Mouse (Mus musculus): ENCODE measurements around the gene Pdxp. TPM values are rescaled to one million over a fixed set of nuclear protein-coding genes. Genes with fewer than 3 reads are reported as not detected.

The Pdxp gene
- polyA plus RNA-seq, 1 experiment = 35.3 TPM

- TF ChIP-seq GATA1 (IDR thresholded peaks at IDR 0.05; ENCODE audit: low read length) = no peak
Observed at GRCm38 (mm10) chr15:78936403-78936802, 22.7 kb downstream of the Pdxp start.

- TF ChIP-seq GATA1 (IDR thresholded peaks at IDR 0.05; ENCODE audit: low read length) = no peak
Observed at GRCm38 (mm10) chr15:78937311-78937710, 23.6 kb downstream of the Pdxp start.

GRCm38 (mm10) chr15:78937963-78938362 lies 24.2 kb downstream of the Pdxp start:
- no peak for TF ChIP-seq GATA1 (IDR thresholded peaks at IDR 0.05; ENCODE audit: low read length)

GRCm38 (mm10) chr15:78940325-78940724 lies 26.6 kb downstream of the Pdxp start:
- no peak for TF ChIP-seq GATA1 (IDR thresholded peaks at IDR 0.05; ENCODE audit: low read length)

GRCm38 (mm10) chr15:78942663-78943062 lies 28.9 kb downstream of the Pdxp start:
- no peak for TF ChIP-seq GATA1 (IDR thresholded peaks at IDR 0.05; ENCODE audit: low read length)

GRCm38 (mm10) chr15:78946232-78946631 lies 32.5 kb downstream of the Pdxp start:
- no peak for TF ChIP-seq GATA1 (IDR thresholded peaks at IDR 0.05; ENCODE audit: low read length)

GRCm38 (mm10) chr15:78947657-78948056 lies 33.9 kb downstream of the Pdxp start, which contains the start of gene Triobp:
TSS of gene Triobp (plus strand) at chr15:78947724.
- TF ChIP-seq GATA1 (IDR thresholded peaks at IDR 0.05; ENCODE audit: low read length) = no peak

- TF ChIP-seq GATA1 (IDR thresholded peaks at IDR 0.05; ENCODE audit: low read length) = no peak
Observed at GRCm38 (mm10) chr15:78948152-78948725, 34.5 kb downstream of the Pdxp start.

GRCm38 (mm10) chr15:78948883-78949282 lies 35.2 kb downstream of the Pdxp start:
- no peak for TF ChIP-seq GATA1 (IDR thresholded peaks at IDR 0.05; ENCODE audit: low read length)

- TF ChIP-seq GATA1 (IDR thresholded peaks at IDR 0.05; ENCODE audit: low read length) = no peak
Observed at GRCm38 (mm10) chr15:78955663-78956062, 41.9 kb downstream of the Pdxp start.

GRCm38 (mm10) chr15:78956351-78956750 lies 42.6 kb downstream of the Pdxp start:
- no peak for TF ChIP-seq GATA1 (IDR thresholded peaks at IDR 0.05; ENCODE audit: low read length)

- TF ChIP-seq GATA1 (IDR thresholded peaks at IDR 0.05; ENCODE audit: low read length) = no peak
Observed at GRCm38 (mm10) chr15:78957021-78957420, 43.3 kb downstream of the Pdxp start.

- no peak for TF ChIP-seq GATA1 (IDR thresholded peaks at IDR 0.05; ENCODE audit: low read length)
Observed at GRCm38 (mm10) chr15:78959537-78959936, 45.8 kb downstream of the Pdxp start.

- no peak for TF ChIP-seq GATA1 (IDR thresholded peaks at IDR 0.05; ENCODE audit: low read length)
Observed at GRCm38 (mm10) chr15:78960088-78960487, 46.4 kb downstream of the Pdxp start.

- no peak for TF ChIP-seq GATA1 (IDR thresholded peaks at IDR 0.05; ENCODE audit: low read length)
Observed at GRCm38 (mm10) chr15:78962885-78963284, 49.2 kb downstream of the Pdxp start.

Other genes starting within 250 kb of the Pdxp start
- not detected in 2 replicates for gene Elfn2, start 195.1 kb upstream of the Pdxp start, polyA plus RNA-seq (2012)
- gene Mfng, start 140.4 kb upstream of the Pdxp start, polyA plus RNA-seq (2012) = not detected in 2 replicates
- not detected in 2 replicates for gene Card10, start 110.9 kb upstream of the Pdxp start, polyA plus RNA-seq (2012)
- not detected in 2 replicates for gene Cdc42ep1, start 71.3 kb upstream of the Pdxp start, polyA plus RNA-seq (2012)
- gene Lgals2, start 58.4 kb upstream of the Pdxp start, polyA plus RNA-seq (2012) = not detected in 2 replicates
- 154 and 180 TPM in 2 replicates for gene Gga1, start 36.7 kb upstream of the Pdxp start, polyA plus RNA-seq (2012)
- gene Gm49510, start 14.3 kb upstream of the Pdxp start, polyA plus RNA-seq (2012) = 3.7 and 4.4 TPM in 2 replicates
- gene Sh3bp1, start 14.2 kb upstream of the Pdxp start, polyA plus RNA-seq (2012) = 958 and 1,179 TPM in 2 replicates
- gene Lgals1, start 12.8 kb downstream of the Pdxp start, polyA plus RNA-seq (2012) = 423 and 1,303 TPM in 2 replicates
- gene Nol12, start 21.0 kb downstream of the Pdxp start, polyA plus RNA-seq (2012) = 24.3 and 26.2 TPM in 2 replicates
- gene Triobp, start 33.8 kb downstream of the Pdxp start, polyA plus RNA-seq (2012) = 47.1 and 59.9 TPM in 2 replicates
- gene H1f0, start 114.5 kb downstream of the Pdxp start, polyA plus RNA-seq (2012) = not detected in 2 replicates
- gene Galr3, start 128.0 kb downstream of the Pdxp start, polyA plus RNA-seq (2012) = not detected in 2 replicates
- gene Ankrd54, start 149.0 kb downstream of the Pdxp start, polyA plus RNA-seq (2012) = 37.5 and 64.4 TPM in 2 replicates
- 14.6 and 36.2 TPM in 2 replicates for gene Eif3l, start 161.3 kb downstream of the Pdxp start, polyA plus RNA-seq (2012)
- 25.5 and 25.7 TPM in 2 replicates for gene Micall1, start 195.0 kb downstream of the Pdxp start, polyA plus RNA-seq (2012)
- gene Polr2f, start 227.1 kb downstream of the Pdxp start, polyA plus RNA-seq (2012) = 327 and 357 TPM in 2 replicates
- 0.24 TPM in 1 of 2 replicates, not detected in the other for gene 1700088E04Rik, start 227.3 kb downstream of the Pdxp start, polyA plus RNA-seq (2012)

All from G1E-ER4 (cell line).